Mouse (Mus musculus): ENCODE measurements around the gene Nr1h2.
A peak's percentile ranks its signal among the peaks of the same experiment; 100 is the strongest.

The Nr1h2 gene

DNA sequence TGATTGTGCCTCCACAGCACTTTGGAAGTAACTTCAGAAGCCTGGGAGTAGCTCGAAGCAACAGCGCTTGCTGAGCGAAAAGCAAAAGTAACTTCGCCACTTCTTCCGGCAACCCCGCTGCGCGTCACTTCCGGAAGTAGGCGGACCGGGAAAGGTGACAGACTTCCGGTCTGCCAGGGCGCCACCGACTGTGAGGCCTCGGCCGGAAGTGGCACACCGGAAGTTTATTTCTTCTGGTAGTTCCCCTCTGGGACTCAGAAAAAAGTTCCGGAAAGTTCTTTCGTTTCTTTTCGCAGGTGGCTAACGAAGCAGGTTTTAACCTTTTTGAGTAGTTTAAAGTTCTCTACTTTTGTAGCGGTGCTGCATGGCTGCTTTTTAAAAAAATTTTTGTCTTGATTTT lies at the start of gene Nr1h2:
Nr1h2 (minus strand) TSS at position 126 of the 400 bp plus-strand sequence.
- peak; percentile 97 to 98 for DNase-seq

- no peak for DNase-seq
Measured at GRCm38 (mm10) chr7:44603186-44603855, 49.6 kb upstream of the Nr1h2 start.

GRCm38 (mm10) chr7:44602443-44602842 lies 48.7 kb upstream of the Nr1h2 start:
- DNase-seq: no peak

GRCm38 (mm10) chr7:44601646-44602045 lies 47.9 kb upstream of the Nr1h2 start:
- no peak for DNase-seq

GRCm38 (mm10) chr7:44600691-44601262 lies 47.0 kb upstream of the Nr1h2 start:
- no peak for DNase-seq

DNA sequence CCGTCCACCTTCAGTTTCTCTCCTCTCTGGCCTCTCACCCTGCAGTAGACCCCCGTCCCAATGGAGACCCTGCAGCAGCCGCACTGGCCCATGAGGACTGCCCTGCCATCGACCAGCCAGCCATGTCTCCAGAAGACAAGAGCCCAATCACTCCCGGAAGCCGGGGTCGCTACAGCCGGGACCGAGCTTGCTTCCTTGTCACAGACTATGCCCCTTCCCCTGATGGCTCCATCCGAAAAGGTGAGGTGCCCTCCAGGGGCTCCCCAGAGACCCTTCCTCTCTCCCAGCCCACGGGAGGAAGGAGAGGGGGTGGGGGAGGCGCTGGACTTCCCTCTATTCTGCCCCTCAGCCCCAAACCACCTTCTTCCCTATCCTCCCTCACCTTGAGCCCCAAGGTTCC lies 44.6 kb upstream of the Nr1h2 start:
- no peak for DNase-seq

DNA sequence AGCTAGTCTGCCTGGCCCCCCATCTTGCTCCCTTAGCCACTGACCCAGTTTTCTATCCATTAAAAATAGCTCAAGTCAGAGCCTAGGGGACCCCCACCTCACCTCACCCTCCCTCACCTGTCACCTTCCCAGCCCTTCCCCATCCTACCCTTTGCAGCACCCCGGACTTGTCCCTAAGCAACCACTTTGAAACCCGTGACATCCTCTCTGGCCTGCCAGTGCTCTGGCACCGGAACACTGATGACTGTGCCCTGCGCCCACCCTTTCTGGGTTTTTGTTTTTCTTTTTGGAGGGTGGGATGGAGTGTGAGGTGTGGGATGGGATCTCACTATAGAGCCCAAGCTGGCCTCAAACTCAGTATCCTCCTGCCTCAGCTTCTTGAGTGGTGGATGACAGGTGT lies 43.9 kb upstream of the Nr1h2 start:
- DNase-seq: no peak

GRCm38 (mm10) chr7:44596996-44597538 lies 43.3 kb upstream of the Nr1h2 start:
- DNase-seq: no peak

- DNase-seq: no peak
Measured at GRCm38 (mm10) chr7:44596051-44596450, 42.3 kb upstream of the Nr1h2 start.

- DNase-seq: no peak
Measured at GRCm38 (mm10) chr7:44595131-44595561, 41.4 kb upstream of the Nr1h2 start.

- DNase-seq: no peak
Measured at GRCm38 (mm10) chr7:44594291-44594690, 40.5 kb upstream of the Nr1h2 start.

GRCm38 (mm10) chr7:44593775-44594174 lies 40.0 kb upstream of the Nr1h2 start:
- peak; percentile 82 to 87 for DNase-seq

GRCm38 (mm10) chr7:44593051-44593450 lies 39.3 kb upstream of the Nr1h2 start:
- no peak for DNase-seq

DNA sequence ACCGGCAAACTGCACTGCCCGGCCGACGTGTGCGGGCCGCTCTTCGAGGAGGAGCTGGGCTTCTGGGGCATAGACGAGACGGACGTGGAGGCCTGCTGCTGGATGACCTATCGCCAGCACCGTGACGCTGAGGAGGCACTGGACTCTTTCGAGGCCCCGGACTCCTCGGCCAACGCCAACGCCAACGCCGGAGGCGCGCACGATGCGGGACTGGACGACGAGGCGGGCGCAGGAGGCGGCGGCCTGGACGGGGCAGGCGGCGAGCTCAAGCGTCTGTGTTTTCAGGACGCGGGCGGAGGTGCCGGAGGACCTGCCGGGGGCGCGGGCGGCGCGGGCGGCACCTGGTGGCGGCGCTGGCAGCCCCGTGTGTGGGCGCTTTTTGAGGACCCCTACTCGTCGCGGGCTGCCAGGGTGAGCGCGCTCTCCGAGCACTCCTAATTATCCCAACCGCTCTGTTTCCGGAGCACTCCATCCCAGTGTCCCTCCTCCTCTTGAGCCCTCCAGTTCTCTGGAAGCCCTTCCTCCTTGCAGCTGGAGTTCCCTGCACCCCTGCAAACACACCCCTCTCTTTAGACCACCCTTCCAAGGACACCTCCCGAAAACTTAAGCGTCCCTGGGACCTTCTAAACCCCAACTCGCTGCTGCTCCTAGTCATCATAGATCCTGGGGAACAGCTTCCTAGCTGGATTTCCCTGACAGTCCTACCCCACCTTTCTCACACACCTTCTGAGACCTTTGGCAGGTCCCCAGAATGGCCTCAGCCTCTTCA lies 37.8 kb upstream of the Nr1h2 start:
- DNase-seq: peak in 1 of 2 experiments; percentile 58

DNA sequence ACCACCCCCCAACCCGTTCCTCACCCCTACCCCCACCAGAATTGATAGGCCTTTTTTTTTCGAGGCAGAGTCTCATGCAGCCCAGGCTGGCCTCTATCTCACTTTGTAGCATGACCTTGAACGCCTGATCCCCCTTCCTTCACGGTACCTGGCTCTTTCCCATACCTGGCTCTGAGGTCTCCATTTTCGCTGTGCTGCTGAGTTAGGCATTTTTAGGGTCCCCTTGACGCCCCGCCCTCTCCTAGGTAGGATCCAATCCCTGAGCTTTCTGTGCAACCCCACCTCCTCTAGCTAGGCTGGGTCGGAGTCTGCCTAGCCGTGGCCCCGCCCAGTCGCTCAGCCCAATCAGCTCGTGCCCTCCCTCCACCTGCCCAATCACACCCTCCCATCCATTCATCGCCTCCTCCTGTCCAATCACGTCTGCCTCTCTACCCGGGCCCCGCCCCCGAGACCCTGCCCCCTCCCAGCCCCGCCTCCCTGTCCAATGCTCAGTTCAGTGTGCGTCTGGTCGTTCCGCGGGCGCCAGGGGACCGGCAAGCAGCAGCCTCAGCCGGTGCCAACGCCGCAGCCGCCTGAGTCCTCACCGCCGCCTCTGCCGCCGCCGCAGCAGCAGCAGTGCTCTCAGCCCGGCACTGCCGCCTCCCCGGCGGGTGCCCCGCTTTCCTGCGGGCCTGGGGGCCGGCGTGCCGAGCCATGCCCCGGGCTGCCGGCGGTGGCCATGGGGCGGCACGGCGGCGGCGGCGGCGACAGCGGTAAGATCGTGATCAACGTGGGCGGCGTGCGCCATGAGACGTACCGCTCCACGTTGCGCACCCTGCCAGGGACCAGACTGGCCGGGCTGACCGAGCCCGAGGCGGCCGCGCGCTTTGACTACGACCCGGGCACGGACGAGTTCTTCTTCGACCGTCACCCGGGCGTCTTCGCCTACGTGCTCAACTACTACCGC lies 36.9 kb upstream of the Nr1h2 start, which contains the start of gene Kcnc3:
Kcnc3 (plus strand) TSS at position 263 of the 946 bp plus-strand sequence.
- peak; percentile 96 to 99 for DNase-seq

- DNase-seq: peak; percentile 43 to 74
Measured at GRCm38 (mm10) chr7:44589946-44590345, 36.2 kb upstream of the Nr1h2 start.

GRCm38 (mm10) chr7:44589149-44589548 lies 35.4 kb upstream of the Nr1h2 start:
- DNase-seq: peak; percentile 91 to 96

DNA sequence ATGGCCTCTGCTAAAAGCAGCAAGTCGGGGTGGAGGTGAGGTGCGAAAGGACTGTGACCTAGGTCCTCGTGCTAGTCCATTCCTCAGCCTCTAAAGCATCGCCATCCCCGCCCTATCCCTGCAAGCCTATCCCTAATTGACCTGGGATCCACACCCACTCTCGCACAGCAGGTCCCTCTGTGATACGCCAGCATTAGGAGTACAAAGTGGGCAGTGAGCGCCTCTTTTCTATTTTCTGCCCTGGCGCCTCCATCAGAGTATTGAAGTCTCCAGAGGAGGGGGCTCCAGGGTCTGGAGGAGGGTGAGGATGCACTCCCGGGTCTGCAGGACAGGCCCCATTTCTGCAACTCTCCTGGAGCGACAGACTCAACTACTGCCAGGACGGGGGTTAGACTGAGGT lies 34.6 kb upstream of the Nr1h2 start:
- no peak for DNase-seq

DNA sequence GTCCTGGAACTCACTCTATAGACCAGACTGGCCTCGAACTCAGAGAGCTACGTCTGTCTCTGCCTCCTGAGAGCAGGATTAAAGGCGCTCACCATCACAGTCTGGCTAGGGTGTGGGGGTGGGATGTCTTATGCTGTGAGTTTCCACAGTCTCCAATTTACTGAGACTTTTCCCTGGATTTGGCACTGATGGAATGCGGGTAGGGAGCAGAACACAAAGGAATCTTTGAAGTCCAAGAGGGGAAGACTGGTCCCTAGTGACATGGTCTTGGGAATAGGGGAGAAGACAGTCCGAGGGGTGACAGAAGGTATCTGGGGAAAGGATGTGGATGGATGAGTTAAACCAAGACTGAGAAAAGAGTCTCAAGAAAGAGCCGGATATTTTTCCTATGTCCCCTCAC lies 33.9 kb upstream of the Nr1h2 start:
- DNase-seq: no peak

- DNase-seq: no peak
Measured at GRCm38 (mm10) chr7:44586930-44587329, 33.2 kb upstream of the Nr1h2 start.

- no peak for DNase-seq
Measured at GRCm38 (mm10) chr7:44586518-44586917, 32.8 kb upstream of the Nr1h2 start.

- no peak for DNase-seq
Measured at GRCm38 (mm10) chr7:44585606-44586005, 31.9 kb upstream of the Nr1h2 start.

Measured in kidney, postnatal 25 days (tissue).